Mouse (Mus musculus) forebrain, embryonic 11.5 days (tissue): ENCODE measurements around the gene Itga1. TPM values are rescaled to one million over a fixed set of nuclear protein-coding genes. Genes with fewer than 3 reads are reported as not detected.

Experiments used
- ATAC-seq: fragments of 200-750 bp; cut with Nextera tagmentation; replicated peaks from 2 replicates; pipeline ENCODE4 v1.8.0; 2017; ENCODE audit warnings: moderate TSS enrichment; ENCODE audit not compliant: low FRiP score
- DNase-seq: peaks from one replicate; pipeline ENCODE4 v3.0.0-alpha.2; 2017; ENCODE audit warnings: low spot score
- H3K27ac ChIP-seq: fragments of 300-500 bp; sonication (generic); 2 replicates; pipeline ENCODE4 v1.5.1; 2014; ENCODE audit warnings: low read depth, low read length
- H3K27me3 ChIP-seq: fragments of 300-500 bp; sonication (generic); 2 replicates; pipeline ENCODE4 v1.6.1; 2014; ENCODE audit warnings: mild to moderate bottlenecking, low read length, mixed read lengths; ENCODE audit not compliant: control insufficient read depth, insufficient read depth
- H3K36me3 ChIP-seq: fragments of 300-500 bp; sonication (generic); 2 replicates; pipeline ENCODE4 v1.6.1; 2014; ENCODE audit warnings: mild to moderate bottlenecking, low read length, moderate library complexity, mixed read lengths; ENCODE audit not compliant: control insufficient read depth, insufficient read depth
- H3K4me1 ChIP-seq: fragments of 300-500 bp; sonication (generic); replicated peaks from 2 replicates; pipeline ENCODE4 v1.6.1; 2014; ENCODE audit warnings: low read length, mixed read lengths; ENCODE audit not compliant: control insufficient read depth, insufficient read depth
- H3K4me2 ChIP-seq: fragments of 300-500 bp; sonication (generic); 2 replicates; pipeline ENCODE4 v1.6.1; 2014; ENCODE audit warnings: low read depth, mild to moderate bottlenecking, low read length, moderate library complexity, mixed read lengths; ENCODE audit not compliant: severe bottlenecking
- H3K4me3 ChIP-seq: fragments of 300-500 bp; sonication (generic); 2 replicates; pipeline ENCODE4 v1.5.1; 2014; ENCODE audit warnings: low read depth, low read length
- H3K9ac ChIP-seq: fragments of 300-500 bp; sonication (generic); 2 replicates; pipeline ENCODE4 v1.6.1; 2014; ENCODE audit warnings: low read length
- H3K9me3 ChIP-seq: fragments of 300-500 bp; sonication (generic); 2 replicates; pipeline ENCODE4 v1.6.1; 2016; ENCODE audit warnings: low read length, mixed read lengths; ENCODE audit not compliant: control insufficient read depth
- WGBS: fragments of 180-500 bp; shearing (Covaris S2); extraction: QIAGEN DNeasy Blood & Tissue Kit; methylation state at CpG from one replicate; pipeline ENCODE4 v1.1.7; 2014; 5-methylcytosine and 5-hydroxymethylcytosine counted together
- polyA plus RNA-seq: library from polyadenylated mRNA; unstranded; fragments of >200 nt; fragmentation: Nextera tagmentation; extraction: Ambion mirVana; gene quantifications from 2 replicates; pipeline ENCODE4 v1.2.1, GENCODE M21; 2014

The Itga1 gene
- polyA plus RNA-seq, 1 experiment from 2014 or later: 5.3 TPM

- Histone ChIP-seq H3K4me2 (no peak overlapping the region), H3K9me3 (no peaks in the 10 kb centered on the region), H3K36me3 (no peaks in the 10 kb centered on the region), H3K9ac (no peak overlapping the region), H3K27me3 (no peaks in the 10 kb centered on the region), H3K4me1 (no peaks in the 10 kb centered on the region), H3K4me3 (no peak overlapping the region), H3K27ac (no peak overlapping the region)
- no peak for ATAC-seq
- WGBS: 88% methylated on average over 6 of the region's 6 CpGs
- no peak for DNase-seq
Observed at GRCm38 (mm10) chr13:115078997-115079685, 22.6 kb downstream of the Itga1 start.

- no peaks in the 10 kb centered on the region for H3K27me3 ChIP-seq
- H3K9ac ChIP-seq: no peak overlapping the region
- no peak for ATAC-seq
- no peaks in the 10 kb centered on the region for H3K36me3 ChIP-seq
- H3K9me3 ChIP-seq: no peaks in the 10 kb centered on the region
- no peaks in the 10 kb centered on the region for H3K4me1 ChIP-seq
- no peak overlapping the region for H3K27ac ChIP-seq
- H3K4me3 ChIP-seq: no peak overlapping the region
- H3K4me2 ChIP-seq: no peak overlapping the region
- 86% methylated on average over 9 of the region's 9 CpGs for WGBS
- no peak for DNase-seq
Observed at GRCm38 (mm10) chr13:115077346-115078134, 24.2 kb downstream of the Itga1 start.

- ATAC-seq (no peak), DNase-seq (no peak)
- H3K27ac ChIP-seq: no peak overlapping the region
- no peaks in the 10 kb centered on the region for H3K9me3 ChIP-seq
- no peaks in the 10 kb centered on the region for H3K36me3 ChIP-seq
- H3K4me1 ChIP-seq: no peaks in the 10 kb centered on the region
- H3K4me2 ChIP-seq: no peak overlapping the region
- H3K9ac ChIP-seq: no peak overlapping the region
- no peaks in the 10 kb centered on the region for H3K27me3 ChIP-seq
- WGBS: 91% methylated on average over 6 of the region's 6 CpGs
- no peak overlapping the region for H3K4me3 ChIP-seq
Observed at GRCm38 (mm10) chr13:115072386-115072785, 29.4 kb downstream of the Itga1 start.

- 88% methylated on average over 3 of the region's 3 CpGs for WGBS
- H3K4me1 ChIP-seq: no peaks in the 10 kb centered on the region
Observed at GRCm38 (mm10) chr13:115071431-115071830, 30.3 kb downstream of the Itga1 start.

DNA sequence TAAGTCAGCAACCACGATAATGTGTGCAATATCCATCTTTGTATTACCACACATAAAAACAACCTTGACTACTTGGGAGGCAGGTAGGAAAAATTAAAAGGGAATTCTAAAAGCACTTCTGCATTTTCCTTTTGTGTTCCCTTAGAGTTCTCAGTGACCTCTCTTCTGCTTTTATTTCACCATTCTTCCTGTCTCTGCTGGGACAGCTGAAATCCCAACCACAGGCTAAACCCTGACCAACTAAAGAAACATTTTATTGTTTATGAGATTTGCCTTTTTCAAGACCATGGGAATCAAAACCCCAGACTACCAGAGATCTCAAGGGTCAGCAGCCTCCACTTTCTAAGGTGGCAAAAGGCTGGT, 33.8 kb downstream of the Itga1 start:
- no peak overlapping the region for H3K4me2 ChIP-seq
- H3K27ac ChIP-seq: no peak overlapping the region
- H3K9ac ChIP-seq: no peak overlapping the region
- H3K27me3 ChIP-seq: no peaks in the 10 kb centered on the region
- no peaks in the 10 kb centered on the region for H3K36me3 ChIP-seq
- 83% methylated on average over 1 of the region's 1 CpGs for WGBS
- H3K9me3 ChIP-seq: no peaks in the 10 kb centered on the region
- no peak overlapping the region for H3K4me3 ChIP-seq
- no peaks in the 10 kb centered on the region for H3K4me1 ChIP-seq
- DNase-seq: no peak
- no peak for ATAC-seq

More at GRCm38 (mm10) chr13:115071431-115071830, 30.3 kb downstream of the Itga1 start:
- no peaks in the 10 kb centered on the region for H3K9me3 ChIP-seq
- H3K4me3 ChIP-seq: no peak overlapping the region
- H3K27me3 ChIP-seq: no peaks in the 10 kb centered on the region
- DNase-seq (no peak), ATAC-seq (no peak)
- no peaks in the 10 kb centered on the region for H3K36me3 ChIP-seq
- H3K27ac ChIP-seq: no peak overlapping the region
- no peak overlapping the region for H3K4me2 ChIP-seq
- no peak overlapping the region for H3K9ac ChIP-seq

DNA sequence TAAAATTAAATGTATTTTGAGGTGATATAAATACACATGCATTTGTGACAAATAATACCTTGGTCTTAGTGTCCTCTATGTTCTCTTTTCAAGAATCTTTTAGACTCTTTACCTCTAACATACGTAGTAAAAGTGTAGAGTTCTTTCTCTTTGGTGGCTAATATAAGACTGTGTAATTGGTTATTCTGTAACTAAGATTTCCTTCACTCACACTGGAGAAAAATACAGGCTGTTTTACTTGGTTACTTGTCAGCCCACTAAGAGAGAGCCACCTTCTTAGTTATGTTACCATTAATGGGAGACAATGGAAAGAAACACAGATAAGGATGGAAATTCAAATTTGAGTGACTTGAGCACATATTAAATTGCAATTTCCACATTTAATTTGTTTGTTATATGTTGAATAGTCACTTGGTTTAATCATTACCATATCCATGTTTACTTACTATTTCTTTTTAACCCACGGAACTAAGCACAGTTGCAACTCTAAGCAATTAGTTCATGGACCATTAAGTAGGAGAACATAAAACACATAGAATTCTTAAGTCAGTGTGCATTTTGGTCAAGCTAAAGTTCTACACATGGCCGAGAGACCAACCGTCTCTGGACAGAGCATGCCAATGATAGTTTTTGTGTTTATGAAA, 34.3 kb downstream of the Itga1 start:
- H3K27ac ChIP-seq: no peak overlapping the region
- no peak overlapping the region for H3K4me3 ChIP-seq
- ATAC-seq (no peak), DNase-seq (no peak)
- WGBS: 91% methylated on average over 4 of the region's 4 CpGs
- no peak overlapping the region for H3K4me2 ChIP-seq
- H3K27me3 ChIP-seq: no peaks in the 10 kb centered on the region
- no peaks in the 10 kb centered on the region for H3K4me1 ChIP-seq
- H3K36me3 ChIP-seq: no peaks in the 10 kb centered on the region
- no peak overlapping the region for H3K9ac ChIP-seq
- no peaks in the 10 kb centered on the region for H3K9me3 ChIP-seq

DNA sequence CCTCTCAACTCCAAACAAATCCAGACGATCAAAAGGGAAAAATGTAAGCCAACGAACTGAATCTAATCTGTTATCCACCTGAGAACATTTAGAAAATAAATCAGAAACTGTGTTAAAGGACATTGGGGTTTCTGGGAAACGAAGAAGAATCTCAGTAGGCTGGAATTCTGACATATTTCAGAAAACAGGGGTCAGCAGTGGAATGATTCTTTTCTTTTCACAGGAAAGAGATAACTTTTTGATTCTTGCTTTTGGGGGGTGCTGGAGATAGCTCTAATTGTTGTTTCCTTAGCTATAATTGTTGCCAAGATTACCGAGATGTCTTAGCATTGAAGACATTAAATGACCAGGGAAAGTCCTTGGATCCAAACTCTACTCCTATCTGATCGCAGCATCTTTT, 44.2 kb downstream of the Itga1 start:
- 84% methylated on average over 5 of the region's 5 CpGs for WGBS
- no peaks in the 10 kb centered on the region for H3K9me3 ChIP-seq
- ATAC-seq: no peak

GRCm38 (mm10) chr13:115054783-115055182, 47.0 kb downstream of the Itga1 start:
- WGBS: 35% methylated on average over 9 of the region's 9 CpGs
- no peak overlapping the region for H3K9ac ChIP-seq
- no peaks in the 10 kb centered on the region for H3K9me3 ChIP-seq
- H3K27me3 ChIP-seq: no peaks in the 10 kb centered on the region
- no peak for DNase-seq
- H3K36me3 ChIP-seq: no peaks in the 10 kb centered on the region
- no peak overlapping the region for H3K4me3 ChIP-seq
- no peak overlapping the region for H3K4me2 ChIP-seq
- H3K27ac ChIP-seq: peak overlapping the region; percentile 25; the same call in 1 of the 2 replicates
- peak; percentile 69 for ATAC-seq
- no peaks in the 10 kb centered on the region for H3K4me1 ChIP-seq

More for the DNA sequence above, 44.2 kb downstream of the Itga1 start:
- H3K27ac ChIP-seq: no peak overlapping the region
- H3K4me1 ChIP-seq: no peaks in the 10 kb centered on the region
- DNase-seq: no peak
- no peaks in the 10 kb centered on the region for H3K27me3 ChIP-seq
- H3K4me2 ChIP-seq: no peak overlapping the region
- no peaks in the 10 kb centered on the region for H3K36me3 ChIP-seq
- no peak overlapping the region for H3K4me3 ChIP-seq
- no peak overlapping the region for H3K9ac ChIP-seq
